Mouse (Mus musculus) adrenal gland, postnatal 36 days (tissue): ENCODE measurements around the gene Gm16381. TPM values are rescaled to one million over a fixed set of nuclear protein-coding genes. Genes with fewer than 3 reads are reported as not detected.
"Not testable (repeated sequence)": the region's sequence is repeated elsewhere in the genome, so short reads cannot be mapped to it uniquely, and the experiment has no call there.

Experiments used
- DNase-seq, 2 experiments: peaks; one replicate each; pipeline ENCODE4 v3.0.0; 2021; ENCODE audit warnings: mixed read lengths in 1 of 2
- long read RNA-seq, 2 experiments: library from polyadenylated mRNA; stranded (forward); transcript quantifications; one replicate each; pipeline ENCODE4 v2.0.0; 2021; ENCODE audit warnings: borderline sequencing depth in 2 of 2
- total RNA-seq, 2 experiments: library from RNA; stranded (reverse); gene quantifications; 2 replicates each; pipeline ENCODE4 v1.2.3; 2021

The Gm16381 gene
- total RNA-seq: not detected
- long read RNA-seq, experiment 1: 0 reads
- long read RNA-seq, experiment 2: 0 reads

- DNase-seq: not testable (repeated sequence)
These were observed at the start of gene Gm16381 for GRCm38 (mm10) chr12:87644520-87644919. TSS of gene Gm16381 (minus strand) at chr12:87644620.

GRCm38 (mm10) chr12:87652916-87653703, 8.7 kb upstream of the Gm16381 start:
- not testable (repeated sequence) for DNase-seq

GRCm38 (mm10) chr12:87618569-87618968, 25.9 kb downstream of the Gm16381 start, which contains the start of gene Gm4027:
TSS of gene Gm4027 (plus strand) at chr12:87618869.
- not testable (repeated sequence) for DNase-seq

GRCm38 (mm10) chr12:87602388-87602787, 42.0 kb downstream of the Gm16381 start, which contains the start of gene Oog1:
TSS of gene Oog1 (plus strand) at chr12:87602688.
- not testable (repeated sequence) for DNase-seq

- DNase-seq: not testable (repeated sequence)
These were observed 43.0 kb downstream of the Gm16381 start for GRCm38 (mm10) chr12:87601388-87601787.

Other genes starting within 250 kb of the Gm16381 start
- 100 to 1,000 TPM; 155 to 160 TPM for gene Slirp, start 200.7 kb downstream of the Gm16381 start, total RNA-seq
- gene Alkbh1, start 200.6 kb downstream of the Gm16381 start, total RNA-seq: 10 to 100 TPM; 21.5 to 24.2 TPM
- 10 to 100 TPM; 70.1 to 77.9 TPM for gene Snw1, start 172.3 kb downstream of the Gm16381 start, total RNA-seq
- not detected for gene Gm5788, start 149.9 kb downstream of the Gm16381 start, total RNA-seq
- not detected for gene Gm8300, start 130.3 kb downstream of the Gm16381 start, total RNA-seq
- not detected for gene Oog1, start 41.9 kb downstream of the Gm16381 start, total RNA-seq
- gene Gm4027, start 25.8 kb downstream of the Gm16381 start, total RNA-seq: not detected
- not detected for gene Gm21319, start 131.1 kb upstream of the Gm16381 start, total RNA-seq
- gene Gm21936, start 150.9 kb upstream of the Gm16381 start, total RNA-seq: not detected
- gene BB287469, start 172.0 kb upstream of the Gm16381 start, total RNA-seq: not detected
- gene Gm2001, start 197.7 kb upstream of the Gm16381 start, total RNA-seq: not detected
- gene Gm2016, start 229.5 kb upstream of the Gm16381 start, total RNA-seq: not detected